Mouse (Mus musculus): ENCODE data around the gene Rnf43.
A peak's percentile ranks its signal among the peaks of the same experiment; 100 is the strongest.

DNA sequence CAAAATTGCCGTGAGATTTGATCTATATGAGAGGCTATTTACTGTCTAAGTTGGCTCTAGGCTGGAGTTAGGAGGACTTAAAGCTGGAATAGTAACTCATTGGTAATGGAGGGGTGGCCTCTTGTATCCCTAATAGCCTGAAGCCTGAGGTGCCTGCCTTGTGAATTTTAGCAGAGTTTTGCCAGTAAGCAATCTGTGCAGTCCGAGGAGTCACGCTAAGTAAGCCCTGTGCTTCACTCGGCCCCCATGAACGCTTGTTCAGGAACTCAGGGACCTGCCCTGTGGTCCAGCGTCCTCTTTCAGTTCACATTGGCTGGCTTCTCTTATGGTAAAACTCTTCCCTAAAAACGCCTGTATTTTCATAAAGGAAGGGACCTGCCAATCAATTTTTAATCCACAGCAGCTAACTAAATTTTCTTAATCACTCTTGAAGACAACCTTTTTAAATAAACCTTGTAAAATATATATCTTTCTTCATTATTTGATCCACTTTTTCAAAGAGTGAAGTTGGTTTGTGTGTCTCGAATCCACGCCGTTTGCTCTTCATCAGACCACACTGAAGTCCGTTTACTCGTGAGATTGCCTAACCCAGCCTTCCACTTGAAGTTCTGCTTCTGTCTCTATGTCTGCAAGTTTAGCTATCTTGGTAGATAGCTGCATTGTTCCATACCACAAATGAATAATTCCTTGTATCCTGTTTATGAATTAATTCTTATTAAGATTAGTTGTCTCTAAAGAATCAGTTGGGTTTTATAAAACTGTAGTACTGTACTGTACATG is 3.9 kb downstream of the Rnf43 start:
- TF ChIP-seq POLR2A (IDR thresholded peaks at IDR 0.05; ENCODE audit: control insufficient read depth in 1 of 2, insufficient read depth in 1 of 2, low read depth in 1 of 2, low read length in 2 of 2, poor library complexity in 1 of 2) (peak in 1 of 2 experiments; percentile 22; a peak in 1 of 4 replicates), CTCF (IDR thresholded peaks at IDR 0.05 in 2 of 3, conservative IDR thresholded peaks at IDR 0.05 in 1 of 3; ENCODE audit: control insufficient read depth in 1 of 3, insufficient read depth in 1 of 3, low read depth in 2 of 3, low read length in 3 of 3, poor library complexity in 1 of 3, severe bottlenecking in 1 of 3) (no peak), TAL1 (IDR thresholded peaks at IDR 0.05; ENCODE audit: low read length) (no peak), USF1 (IDR thresholded peaks at IDR 0.05; ENCODE audit: low read depth, low read length) (no peak), EP300 (IDR thresholded peaks at IDR 0.05; ENCODE audit: low read depth in 1 of 2, low read length in 2 of 2) (no peak; a peak in 1 of 4 replicates), MEF2A (IDR thresholded peaks at IDR 0.05; ENCODE audit: extremely low read depth, insufficient replicate concordance, low read depth, low read length, poor library complexity, severe bottlenecking) (no peak), E2F4 (IDR thresholded peaks at IDR 0.05; ENCODE audit: borderline replicate concordance, low read depth, low read length) (no peak), KAT2A (conservative IDR thresholded peaks at IDR 0.05; ENCODE audit: low read depth, low read length) (no peak), TCF12 (IDR thresholded peaks at IDR 0.05; ENCODE audit: low read depth, low read length) (no peak), USF2 (IDR thresholded peaks at IDR 0.05; ENCODE audit: borderline replicate concordance in 1 of 2, insufficient read depth in 1 of 2, low read depth in 1 of 2, low read length in 2 of 2) (no peak), CHD2 (IDR thresholded peaks at IDR 0.05; ENCODE audit: low read length) (no peak), NELFE (IDR thresholded peaks at IDR 0.05; ENCODE audit: low read depth, low read length) (no peak), MAX (IDR thresholded peaks at IDR 0.05; ENCODE audit: low read length) (no peak)
